Mouse (Mus musculus): ENCODE results near the gene Gal3st2c. TPM values are rescaled to one million over a fixed set of nuclear protein-coding genes. Genes with fewer than 3 reads are reported as not detected.
"Not testable (repeated sequence)": the region's sequence is repeated elsewhere in the genome, so short reads cannot be mapped to it uniquely, and the experiment has no call there.

Gal3st2c gene
- polyA plus RNA-seq (2012; rRNA removed): 0.09 and 0.23 TPM in 2 replicates

- not testable (repeated sequence) for H3K27ac ChIP-seq (ENCODE audit: insufficient read depth, low read depth, low read length); H3K27me3 ChIP-seq (ENCODE audit: control insufficient read depth, insufficient read depth, low read length); H3K4me1 ChIP-seq (ENCODE audit: control insufficient read depth, insufficient read depth, insufficient read length, low read length); H3K4me3 ChIP-seq (ENCODE audit: low read depth, low read length); H3K36me3 ChIP-seq (ENCODE audit: control insufficient read depth, insufficient read depth, low read length)
- WGBS: 68% methylated on average over 7 of the region's 8 CpGs
Measured at GRCm38 (mm10) chr1:93990209-93990608, at the start of gene Gal3st2c. TSS of gene Gal3st2c (plus strand) at chr1:93990509.

GRCm38 (mm10) chr1:93949087-93949486, 41.2 kb upstream of the Gal3st2c start:
- no CpG with 5 or more reads among the region's 11 CpGs for WGBS
- not testable (repeated sequence) for H3K4me1 ChIP-seq (ENCODE audit: control insufficient read depth, insufficient read depth, insufficient read length, low read length); H3K27me3 ChIP-seq (ENCODE audit: control insufficient read depth, insufficient read depth, low read length); H3K27ac ChIP-seq (ENCODE audit: insufficient read depth, low read depth, low read length); H3K36me3 ChIP-seq (ENCODE audit: control insufficient read depth, insufficient read depth, low read length); H3K4me3 ChIP-seq (ENCODE audit: low read depth, low read length)

- H3K36me3 ChIP-seq (ENCODE audit: control insufficient read depth, insufficient read depth, low read length); H3K27ac ChIP-seq (ENCODE audit: insufficient read depth, low read depth, low read length); H3K4me3 ChIP-seq (ENCODE audit: low read depth, low read length); H3K27me3 ChIP-seq (ENCODE audit: control insufficient read depth, insufficient read depth, low read length); H3K4me1 ChIP-seq (ENCODE audit: control insufficient read depth, insufficient read depth, insufficient read length, low read length): not testable (repeated sequence)
- no CpG with 5 or more reads among the region's 1 CpGs for WGBS
Measured at GRCm38 (mm10) chr1:93966489-93966888, 23.8 kb upstream of the Gal3st2c start.

- H3K27ac ChIP-seq (ENCODE audit: insufficient read depth, low read depth, low read length); H3K27me3 ChIP-seq (ENCODE audit: control insufficient read depth, insufficient read depth, low read length); H3K4me3 ChIP-seq (ENCODE audit: low read depth, low read length); H3K36me3 ChIP-seq (ENCODE audit: control insufficient read depth, insufficient read depth, low read length); H3K4me1 ChIP-seq (ENCODE audit: control insufficient read depth, insufficient read depth, insufficient read length, low read length): not testable (repeated sequence)
- 44% methylated on average over 5 of the region's 5 CpGs for WGBS
Measured at GRCm38 (mm10) chr1:93970380-93970779, 19.9 kb upstream of the Gal3st2c start.

- not testable (repeated sequence) for H3K27ac ChIP-seq (ENCODE audit: insufficient read depth, low read depth, low read length); H3K36me3 ChIP-seq (ENCODE audit: control insufficient read depth, insufficient read depth, low read length); H3K4me1 ChIP-seq (ENCODE audit: control insufficient read depth, insufficient read depth, insufficient read length, low read length); H3K27me3 ChIP-seq (ENCODE audit: control insufficient read depth, insufficient read depth, low read length); H3K4me3 ChIP-seq (ENCODE audit: low read depth, low read length)
- no CpG with 5 or more reads among the region's 4 CpGs for WGBS
Measured at GRCm38 (mm10) chr1:93970797-93971196, 19.5 kb upstream of the Gal3st2c start.

GRCm38 (mm10) chr1:93975764-93976163, 14.5 kb upstream of the Gal3st2c start:
- H3K27me3 ChIP-seq (ENCODE audit: control insufficient read depth, insufficient read depth, low read length); H3K27ac ChIP-seq (ENCODE audit: insufficient read depth, low read depth, low read length); H3K4me1 ChIP-seq (ENCODE audit: control insufficient read depth, insufficient read depth, insufficient read length, low read length); H3K4me3 ChIP-seq (ENCODE audit: low read depth, low read length); H3K36me3 ChIP-seq (ENCODE audit: control insufficient read depth, insufficient read depth, low read length): not testable (repeated sequence)
- WGBS: 68% methylated on average over 2 of the region's 4 CpGs

GRCm38 (mm10) chr1:93978287-93978686, 12.0 kb upstream of the Gal3st2c start:
- H3K36me3 ChIP-seq (ENCODE audit: control insufficient read depth, insufficient read depth, low read length); H3K4me1 ChIP-seq (ENCODE audit: control insufficient read depth, insufficient read depth, insufficient read length, low read length); H3K27me3 ChIP-seq (ENCODE audit: control insufficient read depth, insufficient read depth, low read length); H3K27ac ChIP-seq (ENCODE audit: insufficient read depth, low read depth, low read length); H3K4me3 ChIP-seq (ENCODE audit: low read depth, low read length): not testable (repeated sequence)
- WGBS: no CpG with 5 or more reads among the region's 7 CpGs

GRCm38 (mm10) chr1:93980932-93981331, 9.4 kb upstream of the Gal3st2c start:
- H3K27me3 ChIP-seq (ENCODE audit: control insufficient read depth, insufficient read depth, low read length); H3K4me1 ChIP-seq (ENCODE audit: control insufficient read depth, insufficient read depth, insufficient read length, low read length); H3K4me3 ChIP-seq (ENCODE audit: low read depth, low read length); H3K27ac ChIP-seq (ENCODE audit: insufficient read depth, low read depth, low read length); H3K36me3 ChIP-seq (ENCODE audit: control insufficient read depth, insufficient read depth, low read length): not testable (repeated sequence)
- WGBS: no CpG with 5 or more reads among the region's 2 CpGs

GRCm38 (mm10) chr1:93986167-93986566, 4.1 kb upstream of the Gal3st2c start:
- Histone ChIP-seq H3K4me1 (ENCODE audit: control insufficient read depth, insufficient read depth, insufficient read length, low read length) (no peaks in the 10 kb centered on the region), H3K4me3 (ENCODE audit: low read depth, low read length) (no peak overlapping the region), H3K27ac (ENCODE audit: insufficient read depth, low read depth, low read length) (no peak overlapping the region), H3K36me3 (ENCODE audit: control insufficient read depth, insufficient read depth, low read length) (no peaks in the 10 kb centered on the region), H3K27me3 (ENCODE audit: control insufficient read depth, insufficient read depth, low read length) (no peaks in the 10 kb centered on the region)
- no peak for TF ChIP-seq POLR2A (IDR thresholded peaks at IDR 0.05; ENCODE audit: low read depth, low read length)
- no peak for TF ChIP-seq CTCF (IDR thresholded peaks at IDR 0.05; ENCODE audit: extremely low read depth, insufficient read length, insufficient replicate concordance, low read depth, low read length)
- 57% methylated on average over 3 of the region's 3 CpGs for WGBS

All from small intestine, adult 2 months (tissue).